Mouse (Mus musculus): ENCODE results near the gene Mcl1. TPM values are rescaled to one million over a fixed set of nuclear protein-coding genes. Genes with fewer than 3 reads are reported as not detected.

Mcl1 gene
- polyA plus RNA-seq, 1 experiment from 2014 or later, result 42.1 TPM

- no peaks in the 10 kb centered on the region for H3K27me3 ChIP-seq (ENCODE audit: poor library complexity, severe bottlenecking)
- H3K4me1 ChIP-seq, result peaks cover 27% of the 10 kb centered on the region
- no peak overlapping the region for H3K4me3 ChIP-seq
- no peaks in the 10 kb centered on the region for H3K36me3 ChIP-seq (replicated peaks)
- H3K9me3 ChIP-seq, result no peaks in the 10 kb centered on the region
- 87% methylated on average over 11 of the region's 11 CpGs for WGBS
- DNase-seq (ENCODE audit: extremely low spot score, low spot score), result no peak
- H3K27ac ChIP-seq, result peak overlapping the region; percentile 65; the same call in 1 of the 2 replicates
Observed at GRCm38 (mm10) chr3:95694808-95695703, 36.5 kb downstream of the Mcl1 start.

GRCm38 (mm10) chr3:95695796-95696195 is 37.2 kb downstream of the Mcl1 start:
- no peak overlapping the region for H3K4me3 ChIP-seq
- H3K27ac ChIP-seq, result peak overlapping the region; percentile 65
- H3K27me3 ChIP-seq (ENCODE audit: poor library complexity, severe bottlenecking), result no peaks in the 10 kb centered on the region
- no peaks in the 10 kb centered on the region for H3K9me3 ChIP-seq
- WGBS, result 52% methylated on average over 3 of the region's 3 CpGs
- DNase-seq (ENCODE audit: extremely low spot score, low spot score), result no peak
- H3K4me1 ChIP-seq, result peaks cover 33% of the 10 kb centered on the region
- H3K36me3 ChIP-seq (replicated peaks), result no peaks in the 10 kb centered on the region

GRCm38 (mm10) chr3:95696360-95696759 is 37.8 kb downstream of the Mcl1 start:
- Histone ChIP-seq H3K4me3 (no peak overlapping the region), H3K9me3 (no peaks in the 10 kb centered on the region), H3K27me3 (ENCODE audit: poor library complexity, severe bottlenecking) (no peaks in the 10 kb centered on the region), H3K36me3 (replicated peaks) (no peaks in the 10 kb centered on the region), H3K27ac (peak overlapping the region; percentile 65), H3K4me1 (peaks cover 38% of the 10 kb centered on the region)
- 38% methylated on average over 7 of the region's 7 CpGs for WGBS
- no peak for DNase-seq (ENCODE audit: extremely low spot score, low spot score)

- no peak for DNase-seq (ENCODE audit: extremely low spot score, low spot score)
- Histone ChIP-seq H3K9me3 (no peaks in the 10 kb centered on the region), H3K27ac (no peak overlapping the region), H3K27me3 (ENCODE audit: poor library complexity, severe bottlenecking) (no peaks in the 10 kb centered on the region), H3K4me3 (no peak overlapping the region), H3K4me1 (peaks cover 51% of the 10 kb centered on the region), H3K36me3 (replicated peaks) (no peaks in the 10 kb centered on the region)
- 85% methylated on average over 4 of the region's 4 CpGs for WGBS
Observed at GRCm38 (mm10) chr3:95698286-95698685, 39.7 kb downstream of the Mcl1 start.

GRCm38 (mm10) chr3:95700233-95700681 is 41.7 kb downstream of the Mcl1 start:
- Histone ChIP-seq H3K4me3 (no peak overlapping the region), H3K36me3 (replicated peaks) (no peaks in the 10 kb centered on the region), H3K4me1 (peaks cover 46% of the 10 kb centered on the region), H3K27me3 (ENCODE audit: poor library complexity, severe bottlenecking) (no peaks in the 10 kb centered on the region), H3K27ac (peak overlapping the region; percentile 22; the same call in 1 of the 2 replicates), H3K9me3 (no peaks in the 10 kb centered on the region)
- no peak for DNase-seq (ENCODE audit: extremely low spot score, low spot score)
- 64% methylated on average over 6 of the region's 6 CpGs for WGBS

GRCm38 (mm10) chr3:95701085-95701484 is 42.5 kb downstream of the Mcl1 start:
- no peak for DNase-seq (ENCODE audit: extremely low spot score, low spot score)
- peaks cover 38% of the 10 kb centered on the region for H3K4me1 ChIP-seq
- H3K4me3 ChIP-seq, result no peak overlapping the region
- no peaks in the 10 kb centered on the region for H3K27me3 ChIP-seq (ENCODE audit: poor library complexity, severe bottlenecking)
- WGBS, result 69% methylated on average over 2 of the region's 2 CpGs
- no peaks in the 10 kb centered on the region for H3K9me3 ChIP-seq
- H3K27ac ChIP-seq, result peak overlapping the region; percentile 87
- no peaks in the 10 kb centered on the region for H3K36me3 ChIP-seq (replicated peaks)

GRCm38 (mm10) chr3:95701877-95702540 is 43.4 kb downstream of the Mcl1 start:
- peak; percentile 84 for DNase-seq (ENCODE audit: extremely low spot score, low spot score)
- no peaks in the 10 kb centered on the region for H3K36me3 ChIP-seq (replicated peaks)
- no peaks in the 10 kb centered on the region for H3K27me3 ChIP-seq (ENCODE audit: poor library complexity, severe bottlenecking)
- 5% methylated on average over 24 of the region's 24 CpGs for WGBS
- peak overlapping the region; percentile 43 for H3K4me3 ChIP-seq
- no peaks in the 10 kb centered on the region for H3K9me3 ChIP-seq
- peak overlapping the region; percentile 87 for H3K27ac ChIP-seq
- peaks cover 30% of the 10 kb centered on the region for H3K4me1 ChIP-seq

- peaks cover 30% of the 10 kb centered on the region for H3K4me1 ChIP-seq
- H3K4me3 ChIP-seq, result no peak overlapping the region
- DNase-seq (ENCODE audit: extremely low spot score, low spot score), result no peak
- no peaks in the 10 kb centered on the region for H3K36me3 ChIP-seq (replicated peaks)
- 93% methylated on average over 3 of the region's 3 CpGs for WGBS
- no peaks in the 10 kb centered on the region for H3K9me3 ChIP-seq
- H3K27me3 ChIP-seq (ENCODE audit: poor library complexity, severe bottlenecking), result no peaks in the 10 kb centered on the region
- no peak overlapping the region for H3K27ac ChIP-seq
Observed at GRCm38 (mm10) chr3:95703276-95703675, 44.7 kb downstream of the Mcl1 start.

- Histone ChIP-seq H3K27ac (no peak overlapping the region), H3K4me1 (peaks cover 30% of the 10 kb centered on the region), H3K27me3 (ENCODE audit: poor library complexity, severe bottlenecking) (no peaks in the 10 kb centered on the region), H3K4me3 (no peak overlapping the region), H3K36me3 (replicated peaks) (no peaks in the 10 kb centered on the region), H3K9me3 (no peaks in the 10 kb centered on the region)
- 93% methylated on average over 4 of the region's 4 CpGs for WGBS
- no peak for DNase-seq (ENCODE audit: extremely low spot score, low spot score)
Observed at GRCm38 (mm10) chr3:95704612-95705011, 46.0 kb downstream of the Mcl1 start.

GRCm38 (mm10) chr3:95706273-95706672 is 47.7 kb downstream of the Mcl1 start:
- WGBS, result 87% methylated on average over 4 of the region's 4 CpGs
- H3K36me3 ChIP-seq (replicated peaks), result no peaks in the 10 kb centered on the region
- no peaks in the 10 kb centered on the region for H3K27me3 ChIP-seq (ENCODE audit: poor library complexity, severe bottlenecking)
- no peak overlapping the region for H3K4me3 ChIP-seq
- H3K9me3 ChIP-seq, result no peaks in the 10 kb centered on the region
- H3K27ac ChIP-seq, result no peak overlapping the region
- peaks cover 14% of the 10 kb centered on the region for H3K4me1 ChIP-seq
- no peak for DNase-seq (ENCODE audit: extremely low spot score, low spot score)

- peaks cover under 1% of the 10 kb centered on the region; the same call in 1 of the 2 replicates for H3K9me3 ChIP-seq
- H3K27me3 ChIP-seq (ENCODE audit: poor library complexity, severe bottlenecking), result no peaks in the 10 kb centered on the region
- H3K27ac ChIP-seq, result no peak overlapping the region
- no peak for DNase-seq (ENCODE audit: extremely low spot score, low spot score)
- no peak overlapping the region for H3K4me3 ChIP-seq
- WGBS, result 91% methylated on average over 7 of the region's 7 CpGs
- peaks cover 1% of the 10 kb centered on the region for H3K4me1 ChIP-seq
- H3K36me3 ChIP-seq (replicated peaks), result no peaks in the 10 kb centered on the region
Observed at GRCm38 (mm10) chr3:95707497-95707896, 48.9 kb downstream of the Mcl1 start.

GRCm38 (mm10) chr3:95709044-95709443 is 50.5 kb downstream of the Mcl1 start:
- Histone ChIP-seq H3K4me1 (no peaks in the 10 kb centered on the region), H3K27me3 (ENCODE audit: poor library complexity, severe bottlenecking) (no peaks in the 10 kb centered on the region), H3K27ac (no peak overlapping the region), H3K36me3 (replicated peaks) (no peaks in the 10 kb centered on the region), H3K4me3 (no peak overlapping the region), H3K9me3 (peaks cover 16% of the 10 kb centered on the region; the same call in 1 of the 2 replicates)
- DNase-seq (ENCODE audit: extremely low spot score, low spot score), result no peak
- WGBS, result 93% methylated on average over 4 of the region's 4 CpGs

- no peaks in the 10 kb centered on the region for H3K36me3 ChIP-seq (replicated peaks)
- H3K4me3 ChIP-seq, result no peak overlapping the region
- peaks cover 16% of the 10 kb centered on the region; the same call in 1 of the 2 replicates for H3K9me3 ChIP-seq
- DNase-seq (ENCODE audit: extremely low spot score, low spot score), result no peak
- no peaks in the 10 kb centered on the region for H3K27me3 ChIP-seq (ENCODE audit: poor library complexity, severe bottlenecking)
- H3K4me1 ChIP-seq, result no peaks in the 10 kb centered on the region
- H3K27ac ChIP-seq, result no peak overlapping the region
Observed at GRCm38 (mm10) chr3:95709967-95710366, 51.4 kb downstream of the Mcl1 start.

Measured in forebrain, embryonic 10.5 days (tissue).